Mouse (Mus musculus) lung, postnatal 0 days (tissue): ENCODE measurements around the gene Fbxo21.

ENCODE experiments used
- CTCF ChIP-seq: IDR thresholded peaks from 2 replicates; pipeline ENCODE4 v1.5.1; 2016; ENCODE audit warnings: antibody characterized with exemption, mild to moderate bottlenecking
- EP300 ChIP-seq: IDR thresholded peaks from 2 replicates; pipeline ENCODE4 v1.6.1; 2016; ENCODE audit warnings: antibody characterized with exemption, mild to moderate bottlenecking, control low read depth

DNA sequence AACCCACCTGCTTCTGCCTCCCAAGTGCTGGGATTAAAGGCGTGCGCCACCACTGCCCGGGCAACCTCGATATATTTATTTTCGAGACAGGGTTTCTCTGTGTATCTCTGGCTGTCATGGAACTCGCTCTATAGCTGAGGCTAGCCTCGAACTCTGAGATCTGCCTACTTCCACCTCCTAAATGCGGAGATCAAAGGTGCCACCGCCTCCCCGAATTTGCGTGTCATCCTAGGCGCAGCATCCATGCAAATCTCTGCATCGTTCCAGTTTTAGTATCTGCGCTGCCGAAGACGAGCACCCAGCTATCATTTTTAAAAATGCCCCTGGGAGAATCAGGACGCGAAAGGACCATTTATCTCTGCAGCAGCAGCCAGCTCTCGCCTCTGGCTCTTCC, 270 bp upstream of the Fbxo21 start:
- no peak for TF ChIP-seq EP300
- TF ChIP-seq CTCF: no peak
